Mouse (Mus musculus): ENCODE measurements around the gene Syt3.

Syt3 gene

GRCm38 (mm10) chr7:44405346-44406014 is 21.6 kb downstream of the Syt3 start:
- DNase-seq (ENCODE audit: extremely low read depth, low read depth), result peak; percentile 100

- DNase-seq (ENCODE audit: extremely low read depth, low read depth), result no peak
These were observed 22.1 kb downstream of the Syt3 start for GRCm38 (mm10) chr7:44406015-44406355.

GRCm38 (mm10) chr7:44411144-44411543 is 27.2 kb downstream of the Syt3 start:
- DNase-seq (ENCODE audit: extremely low read depth, low read depth), result no peak

- DNase-seq (ENCODE audit: extremely low read depth, low read depth), result no peak
These were observed 29.4 kb downstream of the Syt3 start for GRCm38 (mm10) chr7:44413307-44413706.

- DNase-seq (ENCODE audit: extremely low read depth, low read depth), result no peak
These were observed 43.8 kb downstream of the Syt3 start for GRCm38 (mm10) chr7:44427666-44428065.

- no peak for DNase-seq (ENCODE audit: extremely low read depth, low read depth)
These were observed 44.5 kb downstream of the Syt3 start for GRCm38 (mm10) chr7:44428171-44428950.

- DNase-seq (ENCODE audit: extremely low read depth, low read depth), result no peak
These were observed 45.1 kb downstream of the Syt3 start, which contains the start of gene Lrrc4b for GRCm38 (mm10) chr7:44428968-44429521. Lrrc4b (plus strand) TSS chr7:44429018.

- DNase-seq (ENCODE audit: extremely low read depth, low read depth), result no peak
These were observed 45.9 kb downstream of the Syt3 start for GRCm38 (mm10) chr7:44429534-44430488.

- no peak for DNase-seq (ENCODE audit: extremely low read depth, low read depth)
These were observed 48.6 kb downstream of the Syt3 start for GRCm38 (mm10) chr7:44432550-44432949.

GRCm38 (mm10) chr7:44433371-44433770 is 49.5 kb downstream of the Syt3 start:
- DNase-seq (ENCODE audit: extremely low read depth, low read depth), result peak; percentile 98

GRCm38 (mm10) chr7:44434089-44434488 is 50.2 kb downstream of the Syt3 start:
- no peak for DNase-seq (ENCODE audit: extremely low read depth, low read depth)

- DNase-seq (ENCODE audit: extremely low read depth, low read depth), result no peak
These were observed 51.9 kb downstream of the Syt3 start for GRCm38 (mm10) chr7:44435796-44436195.

GRCm38 (mm10) chr7:44436267-44436666 is 52.4 kb downstream of the Syt3 start:
- DNase-seq (ENCODE audit: extremely low read depth, low read depth), result no peak

- no peak for DNase-seq (ENCODE audit: extremely low read depth, low read depth)
These were observed 53.3 kb downstream of the Syt3 start for GRCm38 (mm10) chr7:44437188-44437587.

GRCm38 (mm10) chr7:44437933-44438332 is 54.0 kb downstream of the Syt3 start:
- no peak for DNase-seq (ENCODE audit: extremely low read depth, low read depth)

GRCm38 (mm10) chr7:44439696-44440095 is 55.8 kb downstream of the Syt3 start:
- no peak for DNase-seq (ENCODE audit: extremely low read depth, low read depth)

- no peak for DNase-seq (ENCODE audit: extremely low read depth, low read depth)
These were observed 56.6 kb downstream of the Syt3 start for GRCm38 (mm10) chr7:44440479-44440878.

- DNase-seq (ENCODE audit: extremely low read depth, low read depth), result no peak
These were observed 57.3 kb downstream of the Syt3 start for GRCm38 (mm10) chr7:44441180-44441579.

- no peak for DNase-seq (ENCODE audit: extremely low read depth, low read depth)
These were observed 57.8 kb downstream of the Syt3 start for GRCm38 (mm10) chr7:44441648-44442109.

- no peak for DNase-seq (ENCODE audit: extremely low read depth, low read depth)
These were observed 58.5 kb downstream of the Syt3 start for GRCm38 (mm10) chr7:44442407-44442821.

Measured in MEL-GATA-1-ER (cell line).